Mouse (Mus musculus): ENCODE data around the gene Rrp1.
A peak's percentile ranks its signal among the peaks of the same experiment; 100 is the strongest.

The Rrp1 gene

GRCm38 (mm10) chr10:78383567-78383966 is 29.3 kb downstream of the Rrp1 start:
- no peak for DNase-seq (ENCODE audit: low read depth)

GRCm38 (mm10) chr10:78378516-78378915 is 34.3 kb downstream of the Rrp1 start:
- peak; percentile 45 for DNase-seq (ENCODE audit: low read depth)

DNA sequence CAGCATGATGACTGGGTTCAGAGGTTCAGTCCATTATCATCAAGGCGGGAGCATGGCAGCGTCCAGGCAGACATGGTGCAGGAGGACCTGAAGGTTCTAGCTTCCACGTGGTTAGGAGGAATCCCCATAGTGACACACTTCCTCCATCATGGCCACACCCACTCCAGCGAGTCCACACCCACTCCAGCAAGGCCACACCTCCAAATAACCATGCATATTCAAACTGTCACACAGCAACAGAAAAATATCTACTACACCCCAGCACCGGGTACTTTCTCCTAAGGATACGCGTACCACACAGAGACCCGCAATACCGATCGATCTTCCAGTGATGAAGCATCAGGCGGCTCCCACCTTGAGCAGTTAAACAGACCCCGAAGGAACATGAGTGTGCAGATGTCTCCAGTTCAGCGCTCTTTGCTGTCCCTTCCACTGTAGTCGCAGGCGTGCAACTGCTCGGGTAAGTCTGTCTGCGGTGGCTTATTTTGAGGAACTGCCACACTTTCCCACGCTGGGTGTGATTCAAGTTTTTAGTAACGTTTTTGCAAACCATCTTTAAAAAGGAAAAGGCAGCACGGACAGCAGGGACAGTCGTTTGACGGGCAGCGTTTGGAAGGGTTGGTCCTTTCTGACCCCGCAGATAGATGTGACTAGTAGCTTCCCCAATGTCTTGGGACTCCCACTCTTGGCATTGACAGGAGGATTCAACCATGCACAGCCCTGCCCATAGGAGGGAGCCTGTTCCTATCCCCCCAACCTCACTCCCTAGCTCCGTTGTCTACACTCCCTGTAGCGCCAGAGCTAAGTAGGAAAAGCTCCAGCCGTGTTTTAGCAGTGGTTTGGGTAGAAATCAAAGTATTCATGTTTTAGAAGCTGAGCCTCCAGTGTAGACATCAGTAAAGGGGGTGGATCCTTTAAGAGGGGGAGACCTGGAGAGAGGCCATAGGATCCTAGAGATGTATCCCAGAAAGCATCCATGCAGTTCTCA is 39.9 kb downstream of the Rrp1 start:
- no peak for DNase-seq (ENCODE audit: low read depth)

DNA sequence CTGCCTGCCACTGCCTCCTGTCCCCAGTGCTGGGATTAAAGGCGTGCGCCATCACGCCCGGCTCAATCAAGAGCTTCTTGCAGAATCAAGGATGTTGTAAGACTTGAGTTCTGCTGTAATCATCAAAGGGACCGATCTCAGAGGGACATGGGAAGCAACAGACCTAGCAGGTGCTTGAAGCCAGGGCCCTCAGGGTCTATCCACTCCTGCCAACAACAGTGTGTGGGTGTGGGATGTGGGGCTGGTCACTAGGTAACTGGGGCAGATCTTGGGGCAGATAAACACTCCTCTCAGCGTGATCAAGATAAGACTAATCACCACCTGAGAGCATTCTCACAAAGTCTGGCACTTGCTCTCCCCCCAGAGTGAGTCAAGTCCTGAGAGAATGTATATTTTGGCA is 41.1 kb downstream of the Rrp1 start:
- no peak for DNase-seq (ENCODE audit: low read depth)

GRCm38 (mm10) chr10:78367586-78367985 is 45.3 kb downstream of the Rrp1 start:
- DNase-seq (ENCODE audit: low read depth), result no peak

DNA sequence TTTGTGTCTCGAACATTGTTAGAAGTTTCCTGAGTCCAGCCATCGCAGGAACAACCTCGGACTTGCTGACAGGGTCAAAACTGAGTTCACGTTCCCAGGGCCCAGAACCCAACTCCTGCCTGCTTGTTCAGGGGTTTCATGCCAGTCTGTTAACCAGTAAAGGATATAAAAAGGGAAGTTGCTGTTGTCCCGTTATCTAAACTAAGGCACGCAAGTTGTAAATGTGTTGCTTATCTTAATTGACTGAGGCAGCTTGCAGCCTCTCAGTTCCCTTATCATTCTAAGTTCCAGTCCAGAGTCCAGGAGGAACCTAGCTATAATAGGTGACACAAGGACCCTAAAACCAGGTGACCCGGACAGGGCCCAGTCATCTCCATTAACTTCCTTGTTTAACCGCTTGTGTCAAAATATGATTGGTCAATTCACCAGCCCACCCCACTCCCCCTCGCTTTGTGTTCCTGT is 46.0 kb downstream of the Rrp1 start:
- DNase-seq (ENCODE audit: low read depth), result peak; percentile 78

GRCm38 (mm10) chr10:78366195-78366834 is 46.5 kb downstream of the Rrp1 start:
- DNase-seq (ENCODE audit: low read depth), result no peak

GRCm38 (mm10) chr10:78365555-78365954 is 47.3 kb downstream of the Rrp1 start:
- DNase-seq (ENCODE audit: low read depth), result no peak

GRCm38 (mm10) chr10:78364106-78364505 is 48.7 kb downstream of the Rrp1 start:
- DNase-seq (ENCODE audit: low read depth), result peak; percentile 77

- DNase-seq (ENCODE audit: low read depth), result no peak
These were observed 49.5 kb downstream of the Rrp1 start for GRCm38 (mm10) chr10:78363366-78363765.

GRCm38 (mm10) chr10:78361951-78362350 is 50.9 kb downstream of the Rrp1 start:
- no peak for DNase-seq (ENCODE audit: low read depth)

DNA sequence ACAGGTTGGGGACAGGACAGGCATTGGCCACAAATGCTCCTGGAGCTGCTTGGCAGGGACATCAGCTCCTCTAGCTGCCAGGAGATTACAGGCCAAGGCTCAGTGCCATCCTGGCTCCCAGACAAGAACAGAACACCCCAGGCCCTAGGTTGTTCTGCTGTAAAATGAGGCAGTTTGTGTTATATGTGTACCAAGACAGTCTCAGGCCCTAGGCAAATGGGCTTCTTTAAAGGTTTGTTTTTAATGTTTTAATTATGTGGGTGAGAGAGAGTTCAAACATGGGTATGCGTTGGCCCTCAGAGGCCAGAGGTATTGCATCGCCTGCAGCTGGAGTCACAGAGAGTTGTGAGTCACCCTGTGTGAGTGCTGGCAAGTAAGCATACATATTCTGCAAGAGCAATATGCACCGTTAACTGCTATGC is 52.5 kb downstream of the Rrp1 start:
- peak; percentile 54 for DNase-seq (ENCODE audit: low read depth)

DNA sequence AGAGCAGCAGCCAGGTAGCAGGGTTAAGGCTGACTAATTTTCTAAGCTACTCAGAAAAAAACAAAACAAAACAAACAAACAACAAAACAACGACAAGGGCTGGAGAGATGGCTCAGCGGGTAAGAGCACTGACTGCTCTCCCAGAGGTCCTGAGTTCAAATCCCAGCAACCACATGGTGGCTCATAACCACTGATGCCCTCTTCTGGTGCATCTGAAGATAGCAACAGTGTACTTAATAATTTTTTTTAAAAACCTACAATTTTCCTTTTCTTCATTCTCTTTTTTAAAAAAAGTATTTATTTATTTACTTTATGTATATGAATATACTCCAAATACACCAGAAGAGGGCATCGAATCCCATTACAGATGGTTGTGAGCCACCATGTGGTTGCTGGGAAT is 53.8 kb downstream of the Rrp1 start:
- DNase-seq (ENCODE audit: low read depth), result peak; percentile 28

DNA sequence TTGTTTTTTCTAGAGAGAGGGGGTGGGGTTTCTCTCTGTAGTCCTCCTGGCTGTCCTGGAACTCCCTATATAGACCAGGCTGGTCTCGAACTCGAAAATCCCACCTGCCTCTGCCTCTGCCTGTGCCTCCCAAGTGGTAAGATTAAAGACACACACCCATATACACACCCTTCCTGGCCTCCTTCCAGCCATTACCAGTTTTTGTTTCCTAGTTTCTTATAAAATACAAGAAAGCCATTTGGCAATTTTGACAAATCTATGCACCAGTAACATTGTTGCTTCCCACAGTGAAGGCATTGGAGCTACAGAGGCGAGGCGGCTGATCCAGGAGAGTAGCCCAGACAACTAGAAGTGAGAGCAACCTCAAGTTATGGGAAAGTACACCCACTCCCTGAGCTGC is 54.6 kb downstream of the Rrp1 start:
- no peak for DNase-seq (ENCODE audit: low read depth)

DNA sequence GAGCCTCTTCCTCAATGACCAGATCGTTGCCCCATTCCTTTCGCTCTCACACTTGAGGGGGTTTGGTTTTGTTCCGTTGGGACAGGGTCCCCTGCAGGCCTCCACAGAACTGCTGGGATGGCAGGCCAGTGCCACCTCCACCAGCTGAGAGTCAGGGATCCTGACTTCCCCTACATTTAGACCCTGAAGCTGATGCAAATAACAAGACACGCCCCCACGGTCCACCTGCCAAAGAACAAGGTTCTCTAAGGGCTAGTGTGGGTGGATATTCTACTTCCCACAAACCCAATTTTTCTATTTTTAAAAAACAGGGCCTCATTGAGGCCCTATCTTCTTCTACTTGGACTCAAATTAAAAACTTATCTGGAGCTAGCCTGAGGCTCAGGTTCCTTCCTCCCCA is 55.1 kb downstream of the Rrp1 start:
- no peak for DNase-seq (ENCODE audit: low read depth)

- peak; percentile 25 for DNase-seq (ENCODE audit: low read depth)
These were observed 56.8 kb downstream of the Rrp1 start for GRCm38 (mm10) chr10:78355931-78356593.

GRCm38 (mm10) chr10:78353196-78353595 is 59.6 kb downstream of the Rrp1 start:
- no peak for DNase-seq (ENCODE audit: low read depth)

GRCm38 (mm10) chr10:78352666-78353030 is 60.2 kb downstream of the Rrp1 start:
- no peak for DNase-seq (ENCODE audit: low read depth)

GRCm38 (mm10) chr10:78351887-78352665 is 60.8 kb downstream of the Rrp1 start, which contains the start of gene Agpat3:
Gene Agpat3 (minus strand): TSS chr10:78352489.
- DNase-seq (ENCODE audit: low read depth), result peak; percentile 23

- DNase-seq (ENCODE audit: low read depth), result no peak
These were observed 61.3 kb downstream of the Rrp1 start for GRCm38 (mm10) chr10:78351564-78351886.

DNA sequence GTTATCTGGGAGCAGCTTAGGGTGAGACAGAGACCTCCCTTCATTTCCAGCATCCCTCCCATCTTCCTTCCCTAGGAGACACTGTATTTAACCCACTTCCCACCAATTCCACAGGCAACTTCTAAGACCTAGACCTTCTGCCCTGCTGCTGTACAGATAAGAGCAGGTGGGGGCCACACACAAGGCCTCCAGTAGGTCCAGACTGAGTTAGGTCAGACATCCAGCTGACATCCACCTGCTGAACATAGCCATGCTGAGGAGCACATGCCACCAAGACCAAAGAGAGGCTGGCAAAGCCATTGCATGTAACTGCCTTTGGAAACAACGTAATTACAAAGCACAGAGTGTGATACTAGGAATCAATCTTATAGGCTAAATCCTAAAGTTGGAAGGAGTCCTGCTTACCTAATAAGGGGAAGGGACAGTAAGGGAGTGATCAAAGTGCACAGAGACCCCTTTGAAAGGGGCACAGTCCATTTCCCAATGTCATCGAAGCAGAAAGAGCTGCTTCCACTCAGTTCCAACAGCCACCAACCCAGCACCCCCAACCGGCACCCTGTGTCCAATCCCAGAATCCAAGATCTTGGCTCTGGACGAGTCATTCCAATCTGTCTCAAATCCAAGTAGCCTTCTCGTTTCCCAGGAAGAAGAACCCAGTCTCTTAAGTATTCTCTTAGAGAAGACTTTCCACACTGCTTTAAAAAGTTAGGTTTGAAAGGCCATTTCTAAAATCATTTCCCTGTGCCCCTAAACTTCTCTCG is 61.9 kb downstream of the Rrp1 start:
- no peak for DNase-seq (ENCODE audit: low read depth)

All from 416B (cell line).